Mouse (Mus musculus) midbrain, embryonic 13.5 days (tissue): ENCODE results near the gene Miox. TPM values are rescaled to one million over a fixed set of nuclear protein-coding genes. Genes with fewer than 3 reads are reported as not detected.

Experiments
- ATAC-seq: fragments of 200-750 bp; cut with Nextera tagmentation; 2 replicates; pipeline ENCODE4 v1.8.0; 2017; ENCODE audit warnings: mild to moderate bottlenecking, moderate TSS enrichment, moderate library complexity
- H3K27ac ChIP-seq: fragments of 300-500 bp; sonication (generic); 2 replicates; pipeline ENCODE4 v1.5.1; 2015; ENCODE audit warnings: inconsistent platforms, mild to moderate bottlenecking, moderate library complexity
- H3K27me3 ChIP-seq: fragments of 300-500 bp; sonication (generic); 2 replicates; pipeline ENCODE4 v1.6.1; 2015; ENCODE audit warnings: mild to moderate bottlenecking, inconsistent platforms
- H3K36me3 ChIP-seq: fragments of 300-500 bp; sonication (generic); 2 replicates; pipeline ENCODE4 v1.6.1; 2015; ENCODE audit warnings: mild to moderate bottlenecking, inconsistent platforms
- H3K4me1 ChIP-seq: fragments of 300-500 bp; sonication (generic); replicated peaks from 2 replicates; pipeline ENCODE4 v1.6.1; 2015; ENCODE audit warnings: inconsistent platforms
- H3K4me2 ChIP-seq: fragments of 300-500 bp; sonication (generic); replicated peaks from 2 replicates; pipeline ENCODE4 v1.6.1; 2015; ENCODE audit warnings: moderate library complexity, mild to moderate bottlenecking, inconsistent platforms
- H3K4me3 ChIP-seq: fragments of 300-500 bp; sonication (generic); replicated peaks from 2 replicates; pipeline ENCODE4 v1.5.1; 2015; ENCODE audit warnings: mild to moderate bottlenecking, inconsistent platforms
- H3K9ac ChIP-seq: fragments of 300-500 bp; sonication (generic); replicated peaks from 2 replicates; pipeline ENCODE4 v1.6.1; 2015; ENCODE audit warnings: mild to moderate bottlenecking, inconsistent platforms
- H3K9me3 ChIP-seq: fragments of 300-500 bp; sonication (generic); 2 replicates; pipeline ENCODE4 v1.6.1; 2016; ENCODE audit warnings: mild to moderate bottlenecking, inconsistent platforms
- WGBS: fragments of 180-500 bp; shearing (Covaris S2); methylation state at CpG from one replicate; pipeline ENCODE4 v1.1.7; 2015; 5-methylcytosine and 5-hydroxymethylcytosine counted together
- polyA plus RNA-seq: library from polyadenylated mRNA; unstranded; fragments of >200 nt; fragmentation: Nextera tagmentation; extraction: Ambion mirVana; gene quantifications from 2 replicates; pipeline ENCODE4 v1.2.1, GENCODE M21; 2015

The Miox gene
- polyA plus RNA-seq, 1 experiment from 2014 or later: not detected

DNA sequence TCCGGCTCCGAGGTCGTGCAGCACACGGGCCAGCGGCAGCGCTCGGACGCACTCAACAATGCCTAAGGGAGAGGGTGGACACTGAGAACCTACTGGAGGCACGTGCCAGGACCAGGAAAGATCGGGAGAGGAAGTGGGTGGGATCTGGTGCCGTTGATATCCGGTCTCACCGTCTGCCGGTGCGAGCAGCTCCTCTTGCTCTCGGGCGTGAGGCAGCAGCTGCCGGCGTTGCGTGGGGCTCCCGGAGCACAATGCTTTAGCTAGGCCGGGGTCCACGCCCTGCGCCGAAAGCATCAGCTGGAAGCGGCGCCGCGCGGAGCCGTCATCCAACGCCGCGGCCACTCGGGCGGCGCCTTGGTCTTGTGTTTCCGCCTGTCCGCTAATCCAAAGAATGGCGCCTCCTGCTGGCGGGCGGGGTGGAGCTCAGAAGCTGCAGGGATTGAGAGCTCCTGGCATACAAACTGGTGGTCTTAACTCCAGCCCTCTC, 39.6 kb downstream of the Miox start, which contains the start of gene Sco2:
Sco2 (minus strand) TSS at position 85 of the 487 bp plus-strand sequence.
- Histone ChIP-seq H3K4me3 (peak within 1 kb of the TSS; percentile 64), H3K4me2 (peak within 1 kb of the TSS; percentile 71), H3K27ac (peak within 1 kb of the TSS; percentile 95), H3K27me3 (peaks cover 30% of the 10 kb centered on the region), H3K9me3 (no peaks in the 10 kb centered on the region), H3K9ac (peak within 1 kb of the TSS; percentile 86), H3K36me3 (peaks cover 40% of the 10 kb centered on the region), H3K4me1 (peaks cover 31% of the 10 kb centered on the region)
- under 1% methylated on average over 42 of the region's 42 CpGs for WGBS
- peak; percentile 89 for ATAC-seq

DNA sequence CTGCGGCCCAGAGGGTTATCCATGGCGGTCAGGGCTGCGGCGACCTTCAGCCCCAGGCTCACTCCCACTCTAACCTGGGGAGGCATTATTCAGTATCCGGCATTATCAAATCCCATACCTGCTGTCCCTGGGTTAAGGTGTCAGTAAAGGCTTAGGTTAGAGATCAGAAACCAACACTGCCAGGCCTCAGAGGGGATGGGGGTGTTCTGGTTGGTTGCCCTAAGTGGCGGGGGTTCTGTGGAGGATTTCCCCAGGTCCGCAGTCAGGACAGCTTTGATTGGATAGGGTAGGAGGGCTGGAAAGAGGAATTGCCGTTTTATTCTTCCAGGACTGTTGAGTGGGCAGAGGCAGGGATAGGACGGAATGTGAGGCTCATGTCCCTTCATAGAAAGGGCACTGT, 40.1 kb downstream of the Miox start:
- H3K36me3 ChIP-seq: peaks cover 34% of the 10 kb centered on the region
- H3K27me3 ChIP-seq: peaks cover 36% of the 10 kb centered on the region
- H3K9me3 ChIP-seq: no peaks in the 10 kb centered on the region
- peak overlapping the region; percentile 95 for H3K27ac ChIP-seq
- H3K4me3 ChIP-seq: peak overlapping the region; percentile 64
- H3K9ac ChIP-seq: peak overlapping the region; percentile 86
- 53% methylated on average over 9 of the region's 9 CpGs for WGBS
- H3K4me2 ChIP-seq: peak overlapping the region; percentile 71
- H3K4me1 ChIP-seq: peaks cover 37% of the 10 kb centered on the region
- ATAC-seq: no peak

DNA sequence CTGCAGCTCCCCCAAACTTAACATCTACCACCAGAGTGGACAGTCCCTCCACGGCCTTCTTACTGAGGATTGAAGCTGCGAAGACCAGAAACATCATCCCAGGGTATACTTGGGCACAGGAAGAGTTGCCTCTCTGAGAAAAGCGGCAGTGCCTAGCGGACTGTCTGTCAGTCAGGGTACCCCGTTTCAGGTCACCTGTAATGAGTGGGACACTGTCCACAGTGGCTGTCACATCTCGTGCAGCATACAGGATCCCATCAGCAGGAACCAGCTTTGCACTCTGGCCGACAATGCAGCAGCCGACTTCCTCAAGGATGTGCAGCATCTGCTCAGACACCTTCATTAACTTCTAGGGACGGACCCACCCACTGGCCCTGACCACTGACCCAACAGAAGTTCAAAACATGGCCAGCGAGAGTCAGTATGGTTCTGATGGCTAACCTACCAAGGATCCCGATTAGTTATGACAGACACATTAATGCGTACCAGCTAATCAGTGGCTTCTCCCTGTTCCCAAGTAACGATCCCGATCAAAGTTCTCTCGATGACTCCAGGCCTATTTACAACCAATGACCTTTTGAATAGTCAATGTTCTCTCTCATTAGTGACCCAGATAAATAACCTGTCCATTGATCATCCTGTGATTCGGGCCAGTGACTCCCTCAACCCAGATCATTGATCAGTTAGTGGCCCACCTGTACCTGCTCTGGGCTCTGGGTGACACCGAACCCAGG, 40.8 kb downstream of the Miox start:
- Histone ChIP-seq H3K9ac (0 out of 2 replicates have a peak overlapping the region, but pooled peaks have one; percentile 14), H3K27ac (no peak overlapping the region), H3K27me3 (peaks cover 42% of the 10 kb centered on the region), H3K36me3 (peaks cover 28% of the 10 kb centered on the region), H3K4me2 (no peak overlapping the region), H3K4me3 (no peak overlapping the region), H3K4me1 (peaks cover 39% of the 10 kb centered on the region), H3K9me3 (no peaks in the 10 kb centered on the region)
- no peak for ATAC-seq
- 93% methylated on average over 17 of the region's 17 CpGs for WGBS

DNA sequence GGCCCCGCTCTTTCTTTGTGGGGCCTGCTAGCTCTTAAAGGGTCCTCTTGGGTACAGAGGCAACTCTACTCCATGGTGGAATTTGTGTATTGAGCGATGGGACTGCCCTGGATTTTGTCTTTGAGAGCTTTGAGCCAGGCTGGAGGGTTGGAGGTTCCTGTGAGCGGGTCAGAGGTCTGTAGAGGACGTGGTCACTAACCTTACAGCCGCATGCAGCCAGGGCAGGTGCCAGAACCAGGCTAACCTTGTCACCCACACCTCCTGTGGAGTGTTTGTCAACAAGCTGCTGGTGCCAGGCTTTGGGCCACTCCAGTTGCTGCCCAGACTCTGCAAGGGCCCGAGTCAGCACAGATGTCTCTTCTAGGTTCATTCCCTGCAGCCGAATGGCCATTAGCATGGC, 41.8 kb downstream of the Miox start:
- H3K36me3 ChIP-seq: peaks cover 17% of the 10 kb centered on the region
- H3K27me3 ChIP-seq: peaks cover 51% of the 10 kb centered on the region
- no peak overlapping the region for H3K4me3 ChIP-seq
- no peak overlapping the region for H3K27ac ChIP-seq
- ATAC-seq: no peak
- H3K9me3 ChIP-seq: no peaks in the 10 kb centered on the region
- no peak overlapping the region for H3K4me2 ChIP-seq
- H3K4me1 ChIP-seq: peaks cover 39% of the 10 kb centered on the region
- WGBS: 82% methylated on average over 7 of the region's 7 CpGs
- H3K9ac ChIP-seq: no peak overlapping the region

DNA sequence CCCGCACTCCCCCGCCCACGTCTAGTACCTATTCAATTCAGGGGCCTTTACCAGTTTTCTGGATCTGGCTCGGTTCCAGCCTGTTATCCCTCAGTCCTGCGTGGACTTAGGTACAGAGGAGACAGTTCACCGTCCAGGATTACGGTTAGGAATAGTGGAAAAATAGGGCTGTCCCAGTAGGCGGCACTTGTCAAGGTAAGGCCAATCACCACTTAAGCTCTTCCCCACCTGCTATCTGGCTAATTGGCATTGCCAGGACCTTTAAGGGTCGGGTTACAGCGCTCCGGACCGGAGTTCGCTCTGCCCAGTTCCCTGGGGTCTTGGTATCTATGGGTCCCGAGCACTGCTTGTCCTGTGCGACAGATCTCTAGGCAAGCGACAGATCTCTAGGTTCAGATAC, 42.8 kb downstream of the Miox start, which contains the start of gene Tymp:
Tymp (minus strand) TSS at position 83 of the 400 bp plus-strand sequence.
- Histone ChIP-seq H3K27ac (no peak within 1 kb of the TSS), H3K9me3 (no peaks in the 10 kb centered on the region), H3K4me3 (no peak within 1 kb of the TSS), H3K36me3 (peaks cover 8% of the 10 kb centered on the region), H3K4me2 (no peak within 1 kb of the TSS), H3K9ac (no peak within 1 kb of the TSS), H3K4me1 (peaks cover 39% of the 10 kb centered on the region), H3K27me3 (peaks cover 51% of the 10 kb centered on the region)
- WGBS: 27% methylated on average over 16 of the region's 16 CpGs
- no peak for ATAC-seq

DNA sequence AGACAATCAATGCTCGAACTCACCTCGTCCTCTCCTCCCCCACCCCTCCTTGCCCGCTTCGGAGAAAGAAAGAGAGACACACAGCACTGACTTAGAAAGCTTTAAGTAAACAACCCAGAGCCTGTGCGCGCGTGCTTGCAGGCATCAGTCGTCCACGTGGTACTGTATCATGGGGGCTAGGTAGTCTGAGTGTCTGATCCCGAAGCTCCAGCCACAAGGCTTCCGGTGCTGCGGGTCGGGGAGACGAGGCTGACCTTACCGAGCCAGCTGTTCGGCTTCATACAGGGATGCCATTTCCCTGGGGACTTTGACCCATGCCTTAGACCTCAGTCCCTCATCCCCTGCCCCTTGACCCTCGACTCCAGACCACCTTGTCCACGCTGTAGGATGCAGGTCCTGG, 43.2 kb downstream of the Miox start:
- no peak for ATAC-seq
- Histone ChIP-seq H3K27ac (no peak overlapping the region), H3K4me3 (no peak overlapping the region), H3K27me3 (peaks cover 51% of the 10 kb centered on the region), H3K36me3 (peaks cover 4% of the 10 kb centered on the region), H3K4me2 (no peak overlapping the region), H3K4me1 (peaks cover 37% of the 10 kb centered on the region), H3K9me3 (no peaks in the 10 kb centered on the region), H3K9ac (no peak overlapping the region)
- 7% methylated on average over 18 of the region's 18 CpGs for WGBS

DNA sequence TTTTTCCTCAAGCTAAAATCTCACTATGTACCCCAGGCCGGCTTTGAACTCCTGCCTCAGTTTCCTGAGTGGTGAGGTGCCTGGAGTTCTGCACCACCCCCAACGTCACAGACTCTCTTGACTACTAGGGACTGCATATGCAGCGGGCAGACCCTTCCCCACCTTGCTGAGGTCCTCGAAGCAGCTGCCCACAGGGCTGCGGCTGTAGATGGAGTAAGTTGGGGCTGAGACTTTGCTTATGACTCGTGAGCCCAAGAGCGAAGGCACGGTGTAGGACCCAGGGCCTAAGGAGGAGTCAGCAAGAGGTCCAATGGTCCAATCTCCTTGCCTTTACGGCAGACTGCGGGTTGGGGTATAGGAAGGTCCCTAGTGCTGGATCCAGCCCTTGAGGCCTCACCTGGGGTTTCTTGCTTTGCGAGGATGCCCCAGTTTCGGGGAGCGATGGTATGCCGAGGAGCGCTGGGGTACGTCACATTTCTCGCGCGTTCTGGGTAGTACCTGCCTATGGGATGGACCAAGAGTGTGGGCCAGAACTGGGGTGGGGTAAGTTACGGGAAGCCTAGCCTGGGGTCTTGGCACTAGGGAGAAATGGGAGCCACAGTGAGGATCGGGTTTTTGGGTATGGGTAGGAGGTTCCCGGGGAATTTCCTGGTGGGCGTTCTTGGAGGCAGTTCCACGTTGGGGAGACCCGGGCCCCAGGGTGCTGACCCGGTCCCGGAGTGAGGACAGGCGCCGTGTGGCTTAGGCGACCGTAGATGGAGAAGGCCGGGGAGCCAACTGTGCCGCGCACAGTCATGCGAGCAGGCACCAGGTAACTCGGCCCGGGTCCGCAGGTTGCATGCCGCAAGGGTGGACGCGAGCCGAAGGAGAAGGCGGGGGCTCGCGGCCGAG, 44.0 kb downstream of the Miox start:
- Histone ChIP-seq H3K36me3 (no peaks in the 10 kb centered on the region), H3K27ac (no peak overlapping the region), H3K4me1 (peaks cover 29% of the 10 kb centered on the region), H3K9me3 (no peaks in the 10 kb centered on the region), H3K9ac (peak overlapping the region; percentile 58), H3K27me3 (peaks cover 51% of the 10 kb centered on the region), H3K4me2 (peak overlapping the region; percentile 64), H3K4me3 (peak overlapping the region; percentile 38)
- ATAC-seq: no peak
- WGBS: 13% methylated on average over 42 of the region's 46 CpGs

DNA sequence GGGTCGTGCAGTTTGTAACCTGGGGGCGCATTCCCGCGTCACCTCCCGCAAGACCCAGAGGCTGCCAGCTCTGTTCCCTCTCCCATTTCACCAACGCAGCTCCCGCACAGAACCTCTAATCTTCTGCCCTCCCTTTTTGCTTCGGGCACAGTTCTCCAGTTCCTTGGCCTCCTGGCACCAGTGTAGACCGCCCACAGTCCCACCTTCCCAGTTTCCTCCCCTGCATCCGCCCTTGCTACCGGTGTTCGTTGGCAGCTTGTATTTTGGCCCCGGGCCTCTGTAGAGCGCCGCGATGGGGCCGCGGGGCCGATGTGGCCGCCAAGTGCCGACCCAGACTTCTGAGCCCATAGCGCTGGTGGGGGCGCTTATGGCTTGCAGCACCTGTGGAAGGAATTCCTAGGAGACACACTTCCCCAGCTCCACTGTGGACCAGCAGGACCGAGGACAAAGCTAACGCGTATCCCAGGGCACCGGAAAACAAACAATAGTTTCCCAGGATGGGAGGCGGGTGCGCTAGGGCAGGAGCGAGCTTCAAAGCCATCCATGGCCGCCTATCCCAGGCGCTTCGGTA, 44.7 kb downstream of the Miox start, which contains the start of gene Odf3b:
Odf3b (minus strand) TSS at position 452 of the 571 bp plus-strand sequence.
- Histone ChIP-seq H3K27me3 (peaks cover 51% of the 10 kb centered on the region), H3K9ac (peak within 1 kb of the TSS; percentile 58), H3K9me3 (no peaks in the 10 kb centered on the region), H3K36me3 (no peaks in the 10 kb centered on the region), H3K4me1 (peaks cover 27% of the 10 kb centered on the region), H3K27ac (no peak within 1 kb of the TSS), H3K4me3 (peak within 1 kb of the TSS; percentile 38), H3K4me2 (peak within 1 kb of the TSS; percentile 64)
- WGBS: 1% methylated on average over 33 of the region's 33 CpGs
- ATAC-seq: peak; percentile 21; the same call in 1 of the 2 replicates

DNA sequence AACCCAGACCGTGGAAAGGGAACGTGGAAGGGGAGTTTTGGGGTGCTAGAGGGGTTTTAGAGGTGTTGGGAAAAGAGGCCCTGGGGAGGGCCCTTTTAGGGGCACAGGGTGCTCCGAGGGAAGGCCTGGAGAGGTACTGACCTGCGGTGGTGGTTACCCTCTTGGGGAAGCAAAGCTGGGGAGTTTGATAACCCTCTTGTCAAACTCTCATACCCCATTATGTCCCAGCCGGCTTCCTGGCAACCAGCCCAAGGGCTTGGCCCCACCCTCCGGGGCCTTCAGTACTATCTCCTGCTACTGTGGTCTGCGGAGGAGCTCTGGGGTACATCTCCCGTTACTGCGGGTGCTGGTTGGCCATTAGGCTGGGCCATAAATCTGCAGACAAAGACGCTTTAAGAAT, 45.2 kb downstream of the Miox start:
- H3K4me3 ChIP-seq: peak overlapping the region; percentile 38
- no peaks in the 10 kb centered on the region for H3K9me3 ChIP-seq
- peaks cover 22% of the 10 kb centered on the region for H3K4me1 ChIP-seq
- ATAC-seq: peak; percentile 13; the same call in 1 of the 2 replicates
- 17% methylated on average over 10 of the region's 10 CpGs for WGBS
- H3K9ac ChIP-seq: peak overlapping the region; percentile 58; the same call in 1 of the 2 replicates
- peak overlapping the region; percentile 64 for H3K4me2 ChIP-seq
- H3K36me3 ChIP-seq: no peaks in the 10 kb centered on the region
- H3K27ac ChIP-seq: no peak overlapping the region
- H3K27me3 ChIP-seq: peaks cover 51% of the 10 kb centered on the region

DNA sequence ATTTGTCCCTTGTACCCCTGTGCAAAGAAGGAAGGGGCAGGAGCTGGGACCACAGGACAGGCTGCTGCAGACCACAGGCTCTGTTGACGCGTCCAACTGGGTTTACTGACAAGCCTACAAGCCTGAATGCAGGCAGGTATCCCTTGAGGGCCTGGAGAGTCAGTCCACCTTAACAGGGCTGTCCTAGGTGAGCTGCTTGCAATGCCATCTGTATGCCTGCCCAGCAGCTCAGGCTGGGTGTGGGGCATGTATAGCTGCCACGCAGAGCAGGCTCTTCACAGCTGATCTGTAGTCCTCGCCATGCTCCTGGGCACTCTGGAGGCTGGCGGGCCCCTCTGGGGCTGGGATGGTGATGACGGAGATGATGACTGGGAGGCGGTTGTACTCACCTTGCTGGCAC, 50.4 kb downstream of the Miox start, which contains the start of gene Klhdc7b:
Klhdc7b (plus strand) TSS at position 301 of the 400 bp plus-strand sequence.
- no peaks in the 10 kb centered on the region for H3K36me3 ChIP-seq
- no peak within 1 kb of the TSS for H3K4me3 ChIP-seq
- no peaks in the 10 kb centered on the region; the same call in 1 of the 2 replicates for H3K4me1 ChIP-seq
- no peak within 1 kb of the TSS for H3K9ac ChIP-seq
- no peak within 1 kb of the TSS for H3K4me2 ChIP-seq
- no peaks in the 10 kb centered on the region for H3K9me3 ChIP-seq
- ATAC-seq: no peak
- 92% methylated on average over 7 of the region's 7 CpGs for WGBS
- H3K27ac ChIP-seq: no peak within 1 kb of the TSS
- H3K27me3 ChIP-seq: peaks cover 13% of the 10 kb centered on the region
